Mouse (Mus musculus) liver, adult 2 months (tissue): Measurements from ENCODE around the gene Rragd.

Experiments
- CTCF ChIP-seq: fragments of 200-500 bp; IDR thresholded peaks from 2 replicates; pipeline ENCODE4 v1.5.1; 2011; ENCODE audit warnings: low read depth, low read length, control low read depth
- POLR2A ChIP-seq: fragments of 200-500 bp; IDR thresholded peaks from 2 replicates; pipeline ENCODE4 v1.6.1; 2011; ENCODE audit warnings: low read length, control low read depth; ENCODE audit not compliant: insufficient read depth; ENCODE audit errors: extremely low read depth

DNA sequence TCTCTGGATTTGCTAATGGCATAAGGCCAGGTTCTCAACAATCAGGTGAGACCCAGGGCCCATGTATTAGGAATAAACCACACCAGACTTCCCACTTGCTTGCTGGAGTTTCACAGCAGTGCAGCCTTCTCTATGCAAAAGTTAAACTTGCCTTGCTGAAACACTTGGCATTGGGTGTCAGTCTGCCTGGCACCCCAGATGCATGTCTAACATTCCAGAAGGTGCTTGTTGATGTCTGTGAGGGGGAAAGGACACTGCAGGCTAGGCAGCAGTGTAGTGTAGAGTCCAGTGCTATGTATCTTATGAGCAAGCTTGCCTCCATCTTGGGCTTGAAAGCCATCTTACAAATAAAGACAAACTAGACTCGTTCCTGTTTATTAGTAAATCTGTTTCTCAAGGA, 73.5 kb downstream of the Rragd start:
- TF ChIP-seq POLR2A (no peak), CTCF (no peak)
